Mouse (Mus musculus): ENCODE measurements around the gene Kcnk6. TPM values are rescaled to one million over a fixed set of nuclear protein-coding genes. Genes with fewer than 3 reads are reported as not detected.
A peak's percentile ranks its signal among the peaks of the same experiment; 100 is the strongest.

Gene Kcnk6
- polyA plus RNA-seq, 1 experiment, result 1.6 TPM

GRCm38 (mm10) chr7:29180077-29180853 lies 52.0 kb downstream of the Kcnk6 start, which contains the start of gene Psmd8:
TSS of gene Psmd8 (minus strand) at chr7:29180701.
- TF ChIP-seq CTCF (IDR thresholded peaks at IDR 0.05; ENCODE audit: borderline replicate concordance, extremely low read depth, insufficient read depth, insufficient read length), result peak; percentile 26; the same call in 1 of the 2 replicates
- TF ChIP-seq POLR2A (IDR thresholded peaks at IDR 0.05; ENCODE audit: borderline replicate concordance, extremely low read depth, insufficient read depth, insufficient read length, poor library complexity, severe bottlenecking), result peak; percentile 84
- DNase-seq (ENCODE audit: low read depth), result peak; percentile 99

- DNase-seq (ENCODE audit: low read depth), result no peak
- no peak for TF ChIP-seq POLR2A (IDR thresholded peaks at IDR 0.05; ENCODE audit: borderline replicate concordance, extremely low read depth, insufficient read depth, insufficient read length, poor library complexity, severe bottlenecking)
- TF ChIP-seq CTCF (IDR thresholded peaks at IDR 0.05; ENCODE audit: borderline replicate concordance, extremely low read depth, insufficient read depth, insufficient read length), result no peak
Measured at GRCm38 (mm10) chr7:29179323-29179722, 53.0 kb downstream of the Kcnk6 start.

DNA sequence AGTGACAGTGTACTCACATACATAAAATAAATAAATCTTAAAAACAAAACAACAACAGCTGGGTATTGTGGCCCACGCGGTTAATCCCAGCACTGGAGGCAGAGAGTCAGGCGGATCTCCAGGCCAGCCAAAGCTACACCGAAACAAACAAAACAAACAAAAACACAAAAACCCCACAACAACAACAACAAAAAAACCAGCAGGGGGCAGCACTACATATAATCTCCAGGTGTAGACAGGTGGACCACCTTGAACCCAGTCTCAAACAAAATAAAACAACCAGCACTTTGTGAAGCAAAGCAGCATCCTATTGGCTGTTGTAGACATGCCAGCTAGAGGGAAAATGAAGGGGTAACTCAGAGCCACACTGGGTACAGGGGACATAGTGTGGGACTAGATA lies 54.2 kb downstream of the Kcnk6 start:
- TF ChIP-seq POLR2A (IDR thresholded peaks at IDR 0.05; ENCODE audit: borderline replicate concordance, extremely low read depth, insufficient read depth, insufficient read length, poor library complexity, severe bottlenecking) (no peak), CTCF (IDR thresholded peaks at IDR 0.05; ENCODE audit: borderline replicate concordance, extremely low read depth, insufficient read depth, insufficient read length) (no peak)
- DNase-seq (ENCODE audit: low read depth), result no peak

- DNase-seq (ENCODE audit: low read depth), result peak; percentile 10
- TF ChIP-seq POLR2A (IDR thresholded peaks at IDR 0.05; ENCODE audit: borderline replicate concordance, extremely low read depth, insufficient read depth, insufficient read length, poor library complexity, severe bottlenecking) (no peak), CTCF (IDR thresholded peaks at IDR 0.05; ENCODE audit: borderline replicate concordance, extremely low read depth, insufficient read depth, insufficient read length) (no peak)
Measured at GRCm38 (mm10) chr7:29172390-29173016, 59.8 kb downstream of the Kcnk6 start.

Other genes with a start within 250 kb of the Kcnk6 start
- 6.3 and 9.1 TPM in 2 replicates for gene Ryr1, start 107.3 kb downstream of the Kcnk6 start, polyA plus RNA-seq (2012; rRNA removed)
- 2.7 and 3.9 TPM in 2 replicates for gene Rasgrp4, start 97.7 kb downstream of the Kcnk6 start, polyA plus RNA-seq (2012; rRNA removed)
- gene Fam98c, start 76.3 kb downstream of the Kcnk6 start, polyA plus RNA-seq (2012; rRNA removed), result 21.1 and 28.2 TPM in 2 replicates
- 0.38 and 0.85 TPM in 2 replicates for gene Ggn, start 62.3 kb downstream of the Kcnk6 start, polyA plus RNA-seq (2012; rRNA removed)
- 29.0 and 35.6 TPM in 2 replicates for gene Spred3, start 62.1 kb downstream of the Kcnk6 start, polyA plus RNA-seq (2012; rRNA removed)
- 287 and 313 TPM in 2 replicates for gene Psmd8, start 51.8 kb downstream of the Kcnk6 start, polyA plus RNA-seq (2012; rRNA removed)
- gene Catsperg1, start 18.5 kb downstream of the Kcnk6 start, polyA plus RNA-seq (2012; rRNA removed), result 8.8 and 9.1 TPM in 2 replicates
- gene Yif1b, start 5.8 kb upstream of the Kcnk6 start, polyA plus RNA-seq (2012; rRNA removed), result 67.2 and 84.0 TPM in 2 replicates
- gene 2200002D01Rik, start 16.0 kb upstream of the Kcnk6 start, polyA plus RNA-seq (2012; rRNA removed), result 0.19 and 0.40 TPM in 2 replicates
- gene Spint2, start 49.4 kb upstream of the Kcnk6 start, polyA plus RNA-seq (2012; rRNA removed), result 43.0 and 43.8 TPM in 2 replicates
- gene Ppp1r14a, start 56.8 kb upstream of the Kcnk6 start, polyA plus RNA-seq (2012; rRNA removed), result 5.0 and 8.7 TPM in 2 replicates
- 111 and 157 TPM in 2 replicates for gene Dpf1, start 71.4 kb upstream of the Kcnk6 start, polyA plus RNA-seq (2012; rRNA removed)